Mouse (Mus musculus) forebrain, embryonic 13.5 days (tissue): Measurements from ENCODE around the gene Npr1. TPM values are rescaled to one million over a fixed set of nuclear protein-coding genes. Genes with fewer than 3 reads are reported as not detected.
A peak's percentile ranks its signal among the peaks of the same experiment; 100 is the strongest.

Experiments
- ATAC-seq: fragments of 200-750 bp; cut with Nextera tagmentation; 2 replicates; pipeline ENCODE4 v1.8.0; 2017
- H3K27ac ChIP-seq: fragments of 300-500 bp; sonication (generic); 2 replicates; pipeline ENCODE4 v1.5.1; 2015; ENCODE audit warnings: inconsistent platforms, mild to moderate bottlenecking, moderate library complexity
- H3K27me3 ChIP-seq: fragments of 300-500 bp; sonication (generic); 2 replicates; pipeline ENCODE4 v1.6.1; 2015; ENCODE audit warnings: mild to moderate bottlenecking, inconsistent platforms
- H3K36me3 ChIP-seq: fragments of 300-500 bp; sonication (generic); 2 replicates; pipeline ENCODE4 v1.6.1; 2015; ENCODE audit warnings: mild to moderate bottlenecking, inconsistent platforms; ENCODE audit not compliant: poor library complexity, severe bottlenecking
- H3K4me1 ChIP-seq: fragments of 300-500 bp; sonication (generic); 2 replicates; pipeline ENCODE4 v1.6.1; 2015; ENCODE audit warnings: inconsistent platforms
- H3K4me2 ChIP-seq: fragments of 300-500 bp; sonication (generic); 2 replicates; pipeline ENCODE4 v1.6.1; 2015; ENCODE audit warnings: inconsistent platforms, mild to moderate bottlenecking, moderate library complexity
- H3K4me3 ChIP-seq: fragments of 300-500 bp; sonication (generic); 2 replicates; pipeline ENCODE4 v1.5.1; 2015; ENCODE audit warnings: mild to moderate bottlenecking, inconsistent platforms
- H3K9ac ChIP-seq: fragments of 300-500 bp; sonication (generic); 2 replicates; pipeline ENCODE4 v1.6.1; 2015; ENCODE audit warnings: mild to moderate bottlenecking, inconsistent platforms
- H3K9me3 ChIP-seq: fragments of 300-500 bp; sonication (generic); replicated peaks from 2 replicates; pipeline ENCODE4 v1.6.1; 2016; ENCODE audit warnings: inconsistent platforms
- WGBS: fragments of 180-500 bp; shearing (Covaris S2); methylation state at CpG from one replicate; pipeline ENCODE4 v1.1.7; 2015; 5-methylcytosine and 5-hydroxymethylcytosine counted together
- polyA plus RNA-seq: library from polyadenylated mRNA; unstranded; fragments of >200 nt; fragmentation: Nextera tagmentation; extraction: Ambion mirVana; gene quantifications from 2 replicates; pipeline ENCODE4 v1.2.1, GENCODE M21; 2015

Npr1 gene
- polyA plus RNA-seq, 1 experiment from 2014 or later: 2.8 TPM

DNA sequence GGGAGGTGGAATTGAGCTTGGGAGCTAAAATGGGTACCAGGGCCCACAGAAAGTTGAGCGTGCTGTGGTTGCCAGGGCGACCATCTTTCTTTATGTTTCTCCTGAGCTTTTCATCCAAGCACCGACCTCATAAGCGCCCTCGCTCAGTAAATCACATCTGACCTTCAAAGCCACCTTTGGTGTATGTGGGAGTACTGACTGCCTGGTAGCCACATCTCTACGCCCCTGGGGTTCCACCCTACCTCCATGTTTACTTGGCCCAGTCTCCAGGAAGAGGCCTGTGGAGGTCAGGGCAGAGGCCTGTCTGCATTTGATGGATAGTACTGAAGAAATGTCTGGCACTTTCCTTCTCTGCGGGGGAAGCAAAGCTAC lies 18.6 kb downstream of the Npr1 start:
- H3K4me3 ChIP-seq: peak overlapping the region; percentile 36
- H3K27ac ChIP-seq: peak overlapping the region; percentile 80
- ATAC-seq: peak; percentile 36; the same call in 1 of the 2 replicates
- 38% methylated on average over 7 of the region's 7 CpGs for WGBS
- H3K4me1 ChIP-seq: peaks cover 11% of the 10 kb centered on the region
- H3K36me3 ChIP-seq: no peaks in the 10 kb centered on the region
- H3K9me3 ChIP-seq: no peaks in the 10 kb centered on the region
- no peaks in the 10 kb centered on the region for H3K27me3 ChIP-seq
- H3K4me2 ChIP-seq: peak overlapping the region; percentile 63
- peak overlapping the region; percentile 63; the same call in 1 of the 2 replicates for H3K9ac ChIP-seq

DNA sequence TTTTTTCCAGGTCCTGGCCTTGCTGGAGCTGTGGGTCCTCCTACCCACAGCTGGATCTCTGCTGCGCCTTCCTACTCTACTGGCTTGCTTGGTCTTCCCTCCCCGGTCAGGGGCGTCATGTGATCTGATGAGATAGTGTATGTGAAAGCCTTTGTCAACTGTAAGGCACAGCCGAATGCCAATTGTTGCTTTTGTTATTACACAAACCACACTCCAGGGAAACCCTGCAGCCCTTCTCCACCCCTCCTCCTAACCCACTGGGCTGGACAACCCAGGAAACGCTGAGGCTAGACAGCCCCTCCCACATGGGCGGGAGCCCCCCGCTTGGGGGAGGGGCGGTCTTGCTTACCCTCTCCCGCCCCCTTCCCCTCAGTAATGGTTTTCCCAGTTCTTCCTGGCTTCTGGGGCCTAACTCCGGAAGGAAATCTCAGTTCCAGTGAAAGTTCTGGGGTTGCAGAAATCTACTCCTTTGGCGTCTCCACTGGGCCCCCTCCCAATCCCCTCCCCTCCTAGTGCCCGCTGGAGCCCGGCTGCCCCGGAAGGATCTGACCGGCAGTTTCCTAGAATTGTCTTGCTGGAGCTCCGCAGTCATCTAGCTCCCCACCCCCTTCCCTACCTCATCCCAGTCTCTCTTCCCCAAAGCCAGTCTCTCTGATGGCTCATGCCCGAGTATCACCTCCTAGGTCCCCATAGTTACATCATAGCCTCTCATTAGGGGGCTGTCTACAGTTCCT lies 19.1 kb downstream of the Npr1 start:
- H3K9me3 ChIP-seq: no peaks in the 10 kb centered on the region
- peak overlapping the region; percentile 36 for H3K4me3 ChIP-seq
- ATAC-seq: peak; percentile 93
- H3K4me2 ChIP-seq: peak overlapping the region; percentile 63
- no peaks in the 10 kb centered on the region for H3K27me3 ChIP-seq
- peak overlapping the region; percentile 80 for H3K27ac ChIP-seq
- no peaks in the 10 kb centered on the region for H3K36me3 ChIP-seq
- 1% methylated on average over 17 of the region's 17 CpGs for WGBS
- H3K4me1 ChIP-seq: peaks cover 11% of the 10 kb centered on the region
- H3K9ac ChIP-seq: peak overlapping the region; percentile 63

DNA sequence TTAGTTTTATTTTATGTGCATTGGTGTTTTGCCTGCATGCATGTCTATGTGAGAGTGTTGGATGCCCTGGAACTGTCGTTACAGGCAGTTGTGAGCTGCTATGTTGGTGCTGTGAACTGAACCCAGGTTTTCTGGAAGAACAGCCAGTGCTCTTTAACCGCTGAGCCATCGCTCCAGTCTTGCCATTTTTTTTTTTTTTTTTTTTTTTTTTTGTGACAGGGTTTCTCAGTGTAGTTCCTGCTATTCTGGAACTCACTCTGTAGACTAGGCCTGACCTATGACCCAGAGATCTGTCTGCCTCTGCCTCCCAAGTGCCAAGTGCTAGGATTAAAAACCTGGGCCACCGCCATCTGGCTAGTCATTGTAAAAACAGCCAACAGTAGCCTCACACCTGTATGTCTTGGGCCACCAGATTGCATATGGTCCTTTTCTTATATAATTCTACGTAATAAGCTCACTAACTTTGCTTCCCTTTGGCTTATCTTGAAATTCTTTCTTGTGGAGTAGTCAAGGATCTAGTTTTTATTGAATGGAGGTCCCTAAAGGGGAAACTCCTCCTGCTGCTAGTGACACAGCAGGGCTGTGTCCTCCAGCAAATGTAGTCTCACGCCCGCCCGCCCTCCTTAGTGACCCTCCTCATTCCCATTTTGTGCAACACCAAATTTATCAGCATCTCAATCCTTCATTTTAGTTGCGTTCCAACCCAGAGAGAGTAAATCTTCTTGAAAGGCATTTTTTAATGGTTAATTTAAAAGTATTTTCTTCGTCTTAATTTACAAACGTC lies 20.1 kb downstream of the Npr1 start:
- Histone ChIP-seq H3K4me1 (peaks cover 11% of the 10 kb centered on the region), H3K27ac (no peak overlapping the region; the same call in 1 of the 2 replicates), H3K27me3 (no peaks in the 10 kb centered on the region), H3K4me3 (peak overlapping the region; percentile 36; the same call in 1 of the 2 replicates), H3K36me3 (no peaks in the 10 kb centered on the region), H3K4me2 (peak overlapping the region; percentile 63), H3K9me3 (no peaks in the 10 kb centered on the region), H3K9ac (0 out of 2 replicates have a peak overlapping the region, but pooled peaks have one; percentile 26)
- ATAC-seq: no peak
- WGBS: 70% methylated on average over 11 of the region's 11 CpGs

DNA sequence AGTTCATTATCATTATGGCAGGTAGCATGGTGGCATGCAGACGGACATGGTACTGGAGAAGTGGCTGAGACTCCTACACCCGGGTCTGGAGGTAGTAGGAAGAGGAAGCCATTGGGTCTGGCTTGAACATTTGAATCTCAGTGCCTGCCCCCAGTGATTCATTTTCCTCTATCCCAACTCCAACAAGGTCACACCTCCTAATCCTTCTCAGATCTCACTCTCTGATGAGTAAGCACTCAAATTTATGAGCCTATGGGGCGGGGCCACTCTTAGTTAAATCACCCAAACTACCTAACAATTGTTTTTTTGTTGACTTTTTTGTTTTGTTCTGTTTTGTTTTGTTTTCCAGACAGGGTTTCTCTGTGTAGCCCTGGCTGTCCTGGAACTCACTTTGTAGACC lies 21.7 kb downstream of the Npr1 start:
- 90% methylated on average over 3 of the region's 3 CpGs for WGBS
- no peak overlapping the region for H3K27ac ChIP-seq
- ATAC-seq: no peak

DNA sequence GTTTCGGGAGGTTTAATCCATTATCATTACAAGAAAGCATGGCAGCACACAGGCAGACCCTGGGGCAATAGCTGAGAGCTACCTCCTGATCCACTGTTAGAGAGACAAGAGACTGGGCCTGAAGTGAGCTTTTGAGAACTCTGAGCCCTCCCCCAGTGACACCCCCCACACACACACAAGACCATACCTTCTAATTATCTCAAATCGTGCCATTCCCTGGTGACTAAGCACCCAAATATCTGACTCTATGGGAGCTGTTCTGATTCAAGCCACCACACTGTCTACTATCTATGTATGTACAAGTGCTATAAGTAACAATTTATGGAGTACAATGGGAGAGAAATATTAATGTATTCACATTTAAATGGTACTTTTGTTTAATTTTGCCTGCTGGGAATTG lies 24.9 kb downstream of the Npr1 start:
- no peaks in the 10 kb centered on the region for H3K27me3 ChIP-seq
- ATAC-seq: no peak
- no peaks in the 10 kb centered on the region for H3K9me3 ChIP-seq
- no peak overlapping the region for H3K9ac ChIP-seq
- H3K27ac ChIP-seq: no peak overlapping the region
- H3K4me3 ChIP-seq: no peak overlapping the region
- H3K4me2 ChIP-seq: no peak overlapping the region
- 85% methylated on average over 2 of the region's 2 CpGs for WGBS
- no peaks in the 10 kb centered on the region for H3K4me1 ChIP-seq
- no peaks in the 10 kb centered on the region for H3K36me3 ChIP-seq

More for the DNA sequence above, 21.7 kb downstream of the Npr1 start:
- H3K9me3 ChIP-seq: no peaks in the 10 kb centered on the region
- no peaks in the 10 kb centered on the region for H3K36me3 ChIP-seq
- no peak overlapping the region for H3K4me3 ChIP-seq
- H3K4me2 ChIP-seq: no peak overlapping the region
- H3K9ac ChIP-seq: no peak overlapping the region
- no peaks in the 10 kb centered on the region for H3K27me3 ChIP-seq
- peaks cover 11% of the 10 kb centered on the region for H3K4me1 ChIP-seq

DNA sequence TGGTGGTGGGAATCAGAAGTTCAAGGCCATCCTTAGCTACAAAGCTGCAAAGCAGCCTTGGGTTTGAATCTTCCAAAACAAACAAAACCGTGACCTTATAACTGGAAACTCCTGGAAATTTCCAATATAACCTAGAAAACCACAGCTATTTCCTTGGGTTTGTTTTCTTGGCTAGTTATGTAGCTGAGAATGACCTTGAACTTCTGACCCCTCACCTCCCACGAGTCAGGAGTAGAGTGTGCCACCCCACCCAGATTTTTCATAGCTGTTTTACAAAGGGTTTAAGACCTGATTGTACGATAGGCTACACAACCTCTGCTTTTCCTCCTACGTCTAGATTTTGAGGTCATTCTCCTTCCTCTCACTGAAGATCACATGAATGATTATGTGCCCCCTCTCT lies 28.5 kb downstream of the Npr1 start:
- Histone ChIP-seq H3K4me1 (peaks cover 10% of the 10 kb centered on the region), H3K4me2 (no peak overlapping the region), H3K4me3 (no peak overlapping the region), H3K27ac (no peak overlapping the region), H3K9me3 (no peaks in the 10 kb centered on the region), H3K27me3 (no peaks in the 10 kb centered on the region), H3K9ac (no peak overlapping the region), H3K36me3 (no peaks in the 10 kb centered on the region)
- no peak for ATAC-seq
- 86% methylated on average over 4 of the region's 4 CpGs for WGBS

DNA sequence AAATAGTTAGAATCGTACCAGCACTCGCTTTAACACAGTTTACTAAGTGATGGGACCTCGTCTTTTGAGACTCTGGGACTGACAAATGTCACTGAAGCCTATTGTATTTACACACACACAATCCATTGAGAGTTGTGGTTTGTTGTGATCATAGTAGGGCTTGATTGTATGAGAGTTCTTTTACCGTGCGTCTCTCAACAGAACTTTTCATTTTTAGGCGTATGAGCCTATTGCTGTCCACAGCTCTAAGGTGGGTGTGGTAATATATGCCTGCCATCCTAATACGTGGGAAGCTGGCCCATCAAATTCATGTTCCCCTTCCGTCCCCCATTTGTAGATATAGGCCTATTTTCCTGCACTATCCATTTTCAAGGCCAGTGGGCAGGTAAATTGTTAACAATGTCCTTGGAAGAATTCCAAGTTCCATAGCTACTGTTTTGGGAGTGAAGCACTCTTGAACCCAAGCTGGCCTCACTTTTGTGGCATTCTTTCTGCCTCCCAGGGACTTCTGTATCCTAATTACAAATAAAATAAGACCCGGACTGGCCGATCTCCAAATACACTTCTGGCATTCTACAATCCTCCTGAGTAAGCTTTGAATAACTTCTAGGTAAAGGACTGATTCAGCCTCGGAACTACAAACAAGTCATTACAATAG lies 31.5 kb downstream of the Npr1 start:
- Histone ChIP-seq H3K27me3 (no peaks in the 10 kb centered on the region), H3K4me3 (peak overlapping the region; percentile 65), H3K9ac (peak overlapping the region; percentile 93), H3K4me1 (peaks cover 28% of the 10 kb centered on the region), H3K9me3 (no peaks in the 10 kb centered on the region), H3K36me3 (0 out of 2 replicates have a peak, but pooled peaks cover 4% of the 10 kb centered on the region), H3K4me2 (peak overlapping the region; percentile 98), H3K27ac (peak overlapping the region; percentile 51; the same call in 1 of the 2 replicates)
- WGBS: 52% methylated on average over 11 of the region's 11 CpGs
- no peak for ATAC-seq

DNA sequence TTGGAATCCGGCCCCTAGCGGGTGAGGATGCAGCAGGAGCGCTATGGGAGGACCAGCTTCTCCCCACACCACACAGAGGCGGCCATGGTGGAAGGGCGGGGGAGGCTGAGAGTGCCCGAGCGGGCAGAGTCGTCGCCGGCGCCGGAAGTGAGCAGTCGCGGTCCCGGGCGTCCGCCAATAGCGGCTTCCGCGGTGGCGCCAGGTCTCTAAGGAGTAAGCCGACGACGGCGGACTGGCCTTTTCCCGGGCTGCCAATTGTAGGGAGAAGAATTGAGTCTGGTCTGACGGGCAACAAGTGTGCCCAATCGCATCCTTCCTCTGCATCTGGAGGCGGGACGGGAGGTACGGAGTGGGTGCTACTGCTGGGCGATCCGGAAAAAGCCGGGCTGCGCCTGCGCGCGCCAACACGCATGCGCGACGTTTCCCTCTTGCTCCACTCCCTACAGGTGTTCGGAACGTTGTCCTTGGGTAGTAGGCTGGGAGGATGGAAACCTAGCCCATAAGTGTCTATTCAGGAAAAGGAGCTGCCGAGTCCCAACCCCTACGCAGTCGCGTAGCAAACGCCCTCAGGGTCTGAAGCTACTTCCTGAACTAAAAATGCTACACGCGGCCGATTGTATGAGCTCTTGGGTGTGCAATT lies 32.2 kb downstream of the Npr1 start, which contains the start of gene Ints3:
TSS of gene Ints3 (minus strand) at position 242 of the 640 bp plus-strand sequence.
- peak; percentile 100 for ATAC-seq
- Histone ChIP-seq H3K36me3 (0 out of 2 replicates have a peak, but pooled peaks cover 4% of the 10 kb centered on the region), H3K9me3 (no peaks in the 10 kb centered on the region), H3K4me2 (peak within 1 kb of the TSS; percentile 98), H3K9ac (peak within 1 kb of the TSS; percentile 93), H3K27ac (peak within 1 kb of the TSS; percentile 94), H3K27me3 (no peaks in the 10 kb centered on the region), H3K4me1 (peaks cover 28% of the 10 kb centered on the region), H3K4me3 (peak within 1 kb of the TSS; percentile 65)
- WGBS: 1% methylated on average over 52 of the region's 52 CpGs

DNA sequence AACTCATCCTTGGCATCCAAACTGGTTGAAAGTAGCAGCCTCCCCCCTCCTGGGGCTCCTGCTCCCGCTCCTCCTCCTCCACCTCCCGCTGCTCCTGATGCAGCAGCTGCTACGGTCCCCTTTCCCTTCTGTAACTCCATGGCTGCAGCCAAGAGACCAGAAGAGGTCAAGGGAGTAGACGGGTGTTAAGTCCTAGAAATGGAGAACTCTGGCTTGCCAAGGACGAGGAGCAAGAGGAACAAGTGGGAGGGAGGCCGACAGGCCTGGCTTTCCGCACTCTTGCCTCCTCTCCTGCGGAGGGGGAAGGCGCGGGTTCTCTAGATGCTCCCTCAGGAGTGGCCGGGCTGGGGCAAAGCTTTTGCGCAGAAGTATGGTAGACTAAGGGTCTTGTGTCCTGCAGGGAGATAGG lies 32.9 kb downstream of the Npr1 start:
- WGBS: 2% methylated on average over 12 of the region's 12 CpGs
- H3K4me2 ChIP-seq: peak overlapping the region; percentile 98
- H3K4me3 ChIP-seq: peak overlapping the region; percentile 65
- 0 out of 2 replicates have a peak, but pooled peaks cover 4% of the 10 kb centered on the region for H3K36me3 ChIP-seq
- no peaks in the 10 kb centered on the region for H3K9me3 ChIP-seq
- peak overlapping the region; percentile 94 for H3K27ac ChIP-seq
- ATAC-seq: no peak; the same call in 1 of the 2 replicates
- H3K4me1 ChIP-seq: peaks cover 28% of the 10 kb centered on the region
- peak overlapping the region; percentile 93 for H3K9ac ChIP-seq
- no peaks in the 10 kb centered on the region for H3K27me3 ChIP-seq

DNA sequence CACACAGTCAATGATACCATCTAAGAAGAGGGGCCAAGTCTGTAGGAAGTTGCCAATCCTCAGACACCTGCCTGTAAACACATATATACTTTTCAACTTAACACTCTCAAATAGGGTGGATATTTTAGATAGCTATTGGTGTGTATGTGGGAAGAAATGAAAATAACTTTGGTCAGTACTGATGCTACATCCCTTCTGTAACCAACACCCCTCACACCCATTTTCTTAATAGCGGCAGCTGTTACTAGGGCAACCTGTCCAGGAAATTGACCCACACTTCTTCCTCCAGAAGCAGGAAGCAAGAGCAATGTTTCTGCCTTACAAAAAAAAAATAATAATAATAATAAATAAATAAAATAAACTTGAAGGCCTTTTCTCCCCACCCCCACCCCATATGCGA lies 33.3 kb downstream of the Npr1 start:
- H3K4me2 ChIP-seq: peak overlapping the region; percentile 98
- H3K4me3 ChIP-seq: peak overlapping the region; percentile 65
- WGBS: 21% methylated on average over 2 of the region's 2 CpGs
- H3K4me1 ChIP-seq: peaks cover 28% of the 10 kb centered on the region
- no peaks in the 10 kb centered on the region for H3K27me3 ChIP-seq
- 0 out of 2 replicates have a peak, but pooled peaks cover 4% of the 10 kb centered on the region for H3K36me3 ChIP-seq
- no peaks in the 10 kb centered on the region for H3K9me3 ChIP-seq
- no peak for ATAC-seq
- H3K27ac ChIP-seq: peak overlapping the region; percentile 94; the same call in 1 of the 2 replicates
- H3K9ac ChIP-seq: peak overlapping the region; percentile 93

DNA sequence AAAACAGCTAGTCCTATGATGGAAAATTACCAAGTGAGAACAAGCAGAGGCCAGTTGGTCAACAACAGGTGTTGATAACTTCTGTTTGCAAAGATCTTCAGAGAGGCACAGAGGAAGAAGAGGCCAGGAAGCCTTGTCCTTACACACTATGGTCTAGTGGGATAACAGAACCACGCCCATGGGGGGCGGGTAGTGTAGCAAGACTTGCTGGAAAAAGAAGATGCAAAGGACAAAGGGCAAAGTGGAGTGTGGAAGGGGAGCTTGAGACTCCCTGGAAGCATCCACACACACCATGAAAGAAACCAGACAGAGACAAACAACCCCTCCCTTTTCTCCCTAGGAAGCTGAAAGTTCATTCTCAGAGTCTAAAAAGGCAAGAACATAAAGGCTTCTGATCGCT lies 36.1 kb downstream of the Npr1 start:
- H3K4me3 ChIP-seq: no peak overlapping the region
- H3K4me2 ChIP-seq: no peak overlapping the region
- no peak overlapping the region for H3K27ac ChIP-seq
- H3K27me3 ChIP-seq: no peaks in the 10 kb centered on the region
- H3K9me3 ChIP-seq: no peaks in the 10 kb centered on the region
- 90% methylated on average over 3 of the region's 3 CpGs for whole genome bisulfite sequencing
- peaks cover 28% of the 10 kb centered on the region for H3K4me1 ChIP-seq
- H3K36me3 ChIP-seq: 0 out of 2 replicates have a peak, but pooled peaks cover 8% of the 10 kb centered on the region
- no peak for ATAC-seq
- no peak overlapping the region for H3K9ac ChIP-seq
